Mouse (Mus musculus): ENCODE measurements around the gene Zcchc9. TPM values are rescaled to one million over a fixed set of nuclear protein-coding genes. Genes with fewer than 3 reads are reported as not detected.

The Zcchc9 gene
- polyA plus RNA-seq, 1 experiment from 2014 or later: 21.1 TPM

- Histone ChIP-seq H3K4me3 (ENCODE audit: low read depth, low read length) (no peak overlapping the region), H3K36me3 (ENCODE audit: control insufficient read depth, insufficient read depth) (peaks cover 57% of the 10 kb centered on the region), H3K27me3 (replicated peaks; ENCODE audit: control insufficient read depth, insufficient read depth, low read length) (no peaks in the 10 kb centered on the region), H3K9ac (ENCODE audit: low read depth, low read length) (no peak overlapping the region), H3K27ac (ENCODE audit: low read depth, low read length) (no peak overlapping the region), H3K4me2 (replicated peaks; ENCODE audit: low read depth) (no peak overlapping the region), H3K4me1 (replicated peaks; ENCODE audit: control insufficient read depth, insufficient read depth, low read length) (no peaks in the 10 kb centered on the region), H3K9me3 (ENCODE audit: control insufficient read depth) (no peaks in the 10 kb centered on the region)
- 89% methylated on average over 6 of the region's 6 CpGs for WGBS
- ATAC-seq: no peak
- no peak for TF ChIP-seq CTCF (IDR thresholded peaks at IDR 0.05; ENCODE audit: low read depth)
Measured at GRCm38 (mm10) chr13:91796003-91796402, 11.5 kb downstream of the Zcchc9 start.

- ATAC-seq: no peak
- H3K9ac ChIP-seq (ENCODE audit: low read depth, low read length): no peak overlapping the region
- no peaks in the 10 kb centered on the region for H3K9me3 ChIP-seq (ENCODE audit: control insufficient read depth)
- H3K27me3 ChIP-seq (replicated peaks; ENCODE audit: control insufficient read depth, insufficient read depth, low read length): no peaks in the 10 kb centered on the region
- H3K4me3 ChIP-seq (ENCODE audit: low read depth, low read length): no peak overlapping the region
- TF ChIP-seq CTCF (IDR thresholded peaks at IDR 0.05; ENCODE audit: low read depth): no peak
- WGBS: 88% methylated on average over 10 of the region's 10 CpGs
- H3K36me3 ChIP-seq (ENCODE audit: control insufficient read depth, insufficient read depth): peaks cover 54% of the 10 kb centered on the region
- no peak overlapping the region for H3K4me2 ChIP-seq (replicated peaks; ENCODE audit: low read depth)
- no peak overlapping the region for H3K27ac ChIP-seq (ENCODE audit: low read depth, low read length)
- no peaks in the 10 kb centered on the region for H3K4me1 ChIP-seq (replicated peaks; ENCODE audit: control insufficient read depth, insufficient read depth, low read length)
Measured at GRCm38 (mm10) chr13:91795593-91795992, 11.9 kb downstream of the Zcchc9 start.

GRCm38 (mm10) chr13:91794926-91795436 is 12.5 kb downstream of the Zcchc9 start:
- ATAC-seq: no peak
- H3K36me3 ChIP-seq (ENCODE audit: control insufficient read depth, insufficient read depth): peaks cover 48% of the 10 kb centered on the region
- H3K27ac ChIP-seq (ENCODE audit: low read depth, low read length): no peak overlapping the region
- no peaks in the 10 kb centered on the region for H3K9me3 ChIP-seq (ENCODE audit: control insufficient read depth)
- H3K27me3 ChIP-seq (replicated peaks; ENCODE audit: control insufficient read depth, insufficient read depth, low read length): no peaks in the 10 kb centered on the region
- 97% methylated on average over 13 of the region's 13 CpGs for WGBS
- no peaks in the 10 kb centered on the region for H3K4me1 ChIP-seq (replicated peaks; ENCODE audit: control insufficient read depth, insufficient read depth, low read length)
- TF ChIP-seq CTCF (IDR thresholded peaks at IDR 0.05; ENCODE audit: low read depth): no peak
- H3K9ac ChIP-seq (ENCODE audit: low read depth, low read length): no peak overlapping the region
- H3K4me3 ChIP-seq (ENCODE audit: low read depth, low read length): no peak overlapping the region
- H3K4me2 ChIP-seq (replicated peaks; ENCODE audit: low read depth): no peak overlapping the region

GRCm38 (mm10) chr13:91792035-91792434 is 15.5 kb downstream of the Zcchc9 start:
- no peak for ATAC-seq
- Histone ChIP-seq H3K4me3 (ENCODE audit: low read depth, low read length) (no peak overlapping the region), H3K9me3 (ENCODE audit: control insufficient read depth) (no peaks in the 10 kb centered on the region), H3K4me1 (replicated peaks; ENCODE audit: control insufficient read depth, insufficient read depth, low read length) (no peaks in the 10 kb centered on the region), H3K9ac (ENCODE audit: low read depth, low read length) (no peak overlapping the region), H3K27me3 (replicated peaks; ENCODE audit: control insufficient read depth, insufficient read depth, low read length) (no peaks in the 10 kb centered on the region), H3K27ac (ENCODE audit: low read depth, low read length) (no peak overlapping the region), H3K36me3 (ENCODE audit: control insufficient read depth, insufficient read depth) (peaks cover 20% of the 10 kb centered on the region), H3K4me2 (replicated peaks; ENCODE audit: low read depth) (no peak overlapping the region)
- no peak for TF ChIP-seq CTCF (IDR thresholded peaks at IDR 0.05; ENCODE audit: low read depth)
- WGBS: 28% methylated on average over 1 of the region's 1 CpGs

- Histone ChIP-seq H3K36me3 (ENCODE audit: control insufficient read depth, insufficient read depth) (no peaks in the 10 kb centered on the region), H3K27me3 (replicated peaks; ENCODE audit: control insufficient read depth, insufficient read depth, low read length) (no peaks in the 10 kb centered on the region), H3K9me3 (ENCODE audit: control insufficient read depth) (no peaks in the 10 kb centered on the region), H3K4me2 (replicated peaks; ENCODE audit: low read depth) (no peak overlapping the region), H3K9ac (ENCODE audit: low read depth, low read length) (no peak overlapping the region), H3K27ac (ENCODE audit: low read depth, low read length) (no peak overlapping the region), H3K4me3 (ENCODE audit: low read depth, low read length) (no peak overlapping the region), H3K4me1 (replicated peaks; ENCODE audit: control insufficient read depth, insufficient read depth, low read length) (no peaks in the 10 kb centered on the region)
- ATAC-seq: no peak
- TF ChIP-seq CTCF (IDR thresholded peaks at IDR 0.05; ENCODE audit: low read depth): no peak
Measured at GRCm38 (mm10) chr13:91779892-91780291, 27.6 kb downstream of the Zcchc9 start.

GRCm38 (mm10) chr13:91778092-91778491 is 29.4 kb downstream of the Zcchc9 start:
- 97% methylated on average over 5 of the region's 5 CpGs for WGBS
- Histone ChIP-seq H3K27ac (ENCODE audit: low read depth, low read length) (no peak overlapping the region), H3K4me1 (replicated peaks; ENCODE audit: control insufficient read depth, insufficient read depth, low read length) (no peaks in the 10 kb centered on the region), H3K9me3 (ENCODE audit: control insufficient read depth) (no peaks in the 10 kb centered on the region), H3K36me3 (ENCODE audit: control insufficient read depth, insufficient read depth) (no peaks in the 10 kb centered on the region), H3K4me2 (replicated peaks; ENCODE audit: low read depth) (no peak overlapping the region), H3K4me3 (ENCODE audit: low read depth, low read length) (no peak overlapping the region), H3K27me3 (replicated peaks; ENCODE audit: control insufficient read depth, insufficient read depth, low read length) (no peaks in the 10 kb centered on the region), H3K9ac (ENCODE audit: low read depth, low read length) (no peak overlapping the region)
- no peak for TF ChIP-seq CTCF (IDR thresholded peaks at IDR 0.05; ENCODE audit: low read depth)
- no peak for ATAC-seq
